In the genomic region with DNA sequence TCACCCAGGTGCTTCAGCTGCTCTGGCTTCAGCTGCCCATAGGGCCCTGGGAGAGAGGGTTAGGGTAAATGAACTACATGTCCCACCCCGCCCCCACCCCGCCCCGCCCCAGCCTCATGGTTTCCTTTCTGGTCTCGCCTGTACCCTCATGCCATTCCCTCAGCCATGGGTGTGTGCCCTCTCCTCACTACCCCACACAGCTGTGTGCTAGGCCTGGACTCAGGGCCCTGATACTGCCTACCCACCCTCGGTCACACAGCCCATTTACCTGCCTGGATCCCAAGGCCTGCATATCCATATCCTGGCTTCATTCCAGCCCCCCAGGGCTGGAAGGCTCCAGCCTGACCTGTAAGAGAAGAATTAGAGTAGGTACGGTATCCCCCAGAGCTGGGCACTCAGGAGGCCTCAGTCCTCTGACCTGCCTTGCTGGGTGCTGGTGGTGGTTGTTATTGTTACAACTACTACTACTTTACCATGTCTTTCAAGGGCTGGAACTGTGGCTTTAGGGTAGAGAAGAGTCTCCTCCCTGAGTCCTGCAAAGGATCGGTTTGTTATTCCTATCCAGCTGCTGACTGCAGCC, we compare ENCODE assay signal across 19 mouse cellular contexts. TPM values are rescaled to one million over a fixed set of nuclear protein-coding genes. Genes with fewer than 3 reads are reported as not detected.
A peak's percentile ranks its signal among the peaks of the same experiment; 100 is the strongest.
DNase-seq lines count a peak whose midpoint lies in the region; ATAC-seq and TF ChIP-seq lines count a peak whose summit lies in the region.
"Had no signal": no experiment of that assay in that cellular context is flagged by ENCODE, and none has a peak within 500 bp of the region (broad histone marks: within the 10 kb centered on the region; RNA-seq: fewer than 3 reads in every experiment).

No protein-coding gene starts in this region.

- no peak for TF ChIP-seq CTCF in lung, adult 2 months (IDR thresholded peaks at IDR 0.05; ENCODE audit: insufficient read depth, low read length)

- H3K4me3 ChIP-seq in forebrain, embryonic 13.5 days = no peak overlapping the region
- no peak overlapping the region for H3K4me3 ChIP-seq in forebrain, embryonic 10.5 days
- H3K4me3 ChIP-seq in intestine, embryonic 15.5 days (replicated peaks) = no peak overlapping the region
- no peak overlapping the region for H3K4me3 ChIP-seq in intestine, embryonic 16.5 days (ENCODE audit: low read length)
- no peak overlapping the region for H3K4me3 ChIP-seq in lung, embryonic 16.5 days (ENCODE audit: low read length)
- no peak overlapping the region for H3K4me3 ChIP-seq in lung, adult 2 months (replicated peaks; ENCODE audit: extremely low read depth, low read depth, low read length)
- H3K4me3 ChIP-seq in neural tube, embryonic 13.5 days = no peak overlapping the region
- H3K4me3 ChIP-seq in neural tube, embryonic 15.5 days (replicated peaks) = no peak overlapping the region
- H3K4me3 ChIP-seq: forebrain, embryonic 12.5 days; heart, embryonic 10.5 days; left cerebral cortex, adult 2 months; liver, embryonic 13.5 days; lung, embryonic 15.5 days had no signal

- H3K4me1 ChIP-seq in forebrain, embryonic 13.5 days = no peaks in the 10 kb centered on the region
- H3K4me1 ChIP-seq in forebrain, embryonic 10.5 days = peaks cover 9% of the 10 kb centered on the region; the same call in 1 of the 2 replicates
- 0 out of 2 replicates have a peak, but pooled peaks cover 2% of the 10 kb centered on the region for H3K4me1 ChIP-seq in intestine, embryonic 15.5 days (replicated peaks)
- no peaks in the 10 kb centered on the region for H3K4me1 ChIP-seq in intestine, embryonic 16.5 days (ENCODE audit: control insufficient read depth, insufficient read depth, low read length)
- H3K4me1 ChIP-seq in lung, embryonic 16.5 days (replicated peaks; ENCODE audit: control insufficient read depth, insufficient read depth, low read length) = no peaks in the 10 kb centered on the region
- H3K4me1 ChIP-seq in lung, adult 2 months (ENCODE audit: control insufficient read depth, insufficient read depth, low read length) = no peaks in the 10 kb centered on the region
- peaks cover 10% of the 10 kb centered on the region; the same call in 1 of the 2 replicates for H3K4me1 ChIP-seq in neural tube, embryonic 13.5 days (replicated peaks)
- H3K4me1 ChIP-seq in neural tube, embryonic 15.5 days = no peaks in the 10 kb centered on the region
- H3K4me1 ChIP-seq: forebrain, embryonic 12.5 days; heart, embryonic 10.5 days; liver, embryonic 13.5 days; lung, embryonic 15.5 days had no signal

- H3K27me3 ChIP-seq in forebrain, embryonic 13.5 days = peaks cover 28% of the 10 kb centered on the region
- peaks cover 40% of the 10 kb centered on the region for H3K27me3 ChIP-seq in forebrain, embryonic 10.5 days (ENCODE audit: poor library complexity, severe bottlenecking)
- H3K27me3 ChIP-seq in intestine, embryonic 15.5 days (replicated peaks) = no peaks in the 10 kb centered on the region
- H3K27me3 ChIP-seq in intestine, embryonic 16.5 days (replicated peaks; ENCODE audit: control insufficient read depth, insufficient read depth, low read length) = 0 out of 2 replicates have a peak, but pooled peaks cover 7% of the 10 kb centered on the region
- H3K27me3 ChIP-seq in lung, embryonic 16.5 days (ENCODE audit: control insufficient read depth, insufficient read depth, low read depth, low read length) = peaks cover 4% of the 10 kb centered on the region
- H3K27me3 ChIP-seq in neural tube, embryonic 13.5 days = peaks cover 33% of the 10 kb centered on the region
- peaks cover 10% of the 10 kb centered on the region for H3K27me3 ChIP-seq in neural tube, embryonic 15.5 days (replicated peaks)
- H3K27me3 ChIP-seq: Patski had no signal

- TF ChIP-seq POLR2A in lung, adult 2 months (IDR thresholded peaks at IDR 0.05; ENCODE audit: borderline replicate concordance, extremely low read depth, low read depth, low read length) = no peak

- no peaks in the 10 kb centered on the region for H3K9me3 ChIP-seq in forebrain, embryonic 13.5 days (replicated peaks)
- H3K9me3 ChIP-seq in forebrain, embryonic 10.5 days = no peaks in the 10 kb centered on the region
- H3K9me3 ChIP-seq in intestine, embryonic 15.5 days = no peaks in the 10 kb centered on the region
- no peaks in the 10 kb centered on the region for H3K9me3 ChIP-seq in intestine, embryonic 16.5 days (ENCODE audit: control insufficient read depth, low read length)
- H3K9me3 ChIP-seq in lung, embryonic 16.5 days (ENCODE audit: control insufficient read depth, low read length) = no peaks in the 10 kb centered on the region
- no peaks in the 10 kb centered on the region for H3K9me3 ChIP-seq in neural tube, embryonic 13.5 days
- no peaks in the 10 kb centered on the region for H3K9me3 ChIP-seq in neural tube, embryonic 15.5 days (replicated peaks)
- H3K9me3 ChIP-seq: forebrain, embryonic 12.5 days; G1E; heart, embryonic 10.5 days; liver, embryonic 13.5 days; lung, embryonic 15.5 days had no signal

- no peak for DNase-seq in forebrain, embryonic 10.5 days (ENCODE audit: extremely low spot score, low spot score)
- DNase-seq in lung, adult 2 months = no peak

- H3K9ac ChIP-seq in forebrain, embryonic 13.5 days = no peak overlapping the region
- no peak overlapping the region for H3K9ac ChIP-seq in intestine, embryonic 15.5 days
- H3K9ac ChIP-seq in intestine, embryonic 16.5 days (ENCODE audit: low read depth, low read length) = no peak overlapping the region
- H3K9ac ChIP-seq in lung, embryonic 16.5 days (ENCODE audit: low read length) = no peak overlapping the region
- no peak overlapping the region for H3K9ac ChIP-seq in neural tube, embryonic 13.5 days
- H3K9ac ChIP-seq in neural tube, embryonic 15.5 days (replicated peaks) = no peak overlapping the region
- H3K9ac ChIP-seq: forebrain, embryonic 12.5 days; liver, embryonic 13.5 days; lung, embryonic 15.5 days had no signal

- H3K36me3 ChIP-seq in forebrain, embryonic 13.5 days (ENCODE audit: poor library complexity, severe bottlenecking) = no peaks in the 10 kb centered on the region
- H3K36me3 ChIP-seq in forebrain, embryonic 10.5 days (replicated peaks) = no peaks in the 10 kb centered on the region
- H3K36me3 ChIP-seq in intestine, embryonic 15.5 days = no peaks in the 10 kb centered on the region
- no peaks in the 10 kb centered on the region for H3K36me3 ChIP-seq in intestine, embryonic 16.5 days (ENCODE audit: control insufficient read depth, insufficient read depth, low read length)
- no peaks in the 10 kb centered on the region for H3K36me3 ChIP-seq in lung, embryonic 16.5 days (ENCODE audit: control insufficient read depth, insufficient read depth, low read length)
- no peaks in the 10 kb centered on the region for H3K36me3 ChIP-seq in neural tube, embryonic 13.5 days
- no peaks in the 10 kb centered on the region for H3K36me3 ChIP-seq in neural tube, embryonic 15.5 days
- H3K36me3 ChIP-seq: forebrain, embryonic 12.5 days; G1E; heart, embryonic 10.5 days; liver, embryonic 13.5 days; lung, embryonic 15.5 days had no signal

- WGBS in forebrain, embryonic 13.5 days = 78% methylated on average over 7 of the region's 7 CpGs
- 74% methylated on average over 7 of the region's 7 CpGs for whole genome bisulfite sequencing in forebrain, embryonic 10.5 days
- 75% methylated on average over 7 of the region's 7 CpGs for WGBS in intestine, embryonic 15.5 days
- 74% methylated on average over 7 of the region's 7 CpGs for WGBS in intestine, embryonic 16.5 days
- whole genome bisulfite sequencing in lung, embryonic 16.5 days = 73% methylated on average over 7 of the region's 7 CpGs
- 80% methylated on average over 5 of the region's 7 CpGs for WGBS in lung, adult 2 months
- WGBS in neural tube, embryonic 13.5 days = 75% methylated on average over 7 of the region's 7 CpGs
- WGBS in neural tube, embryonic 15.5 days = 81% methylated on average over 7 of the region's 7 CpGs

- 0 out of 2 replicates have a peak, but pooled peaks have one; percentile 16 for ATAC-seq in forebrain, embryonic 13.5 days
- ATAC-seq in intestine, embryonic 15.5 days = peak; percentile 29
- ATAC-seq in intestine, embryonic 16.5 days = no peak
- peak; percentile 52; the same call in 1 of the 2 replicates for ATAC-seq in lung, embryonic 16.5 days (ENCODE audit: low read depth)
- ATAC-seq in neural tube, embryonic 13.5 days (ENCODE audit: low read depth) = peak; percentile 42; the same call in 1 of the 2 replicates
- no peak for ATAC-seq in neural tube, embryonic 15.5 days (ENCODE audit: low FRiP score)

- no peak overlapping the region for H3K4me2 ChIP-seq in forebrain, embryonic 13.5 days
- no peak overlapping the region for H3K4me2 ChIP-seq in intestine, embryonic 15.5 days (replicated peaks)
- no peak overlapping the region for H3K4me2 ChIP-seq in intestine, embryonic 16.5 days (ENCODE audit: low read depth, low read length)
- H3K4me2 ChIP-seq in lung, embryonic 16.5 days (ENCODE audit: low read depth, low read length) = no peak overlapping the region
- H3K4me2 ChIP-seq in neural tube, embryonic 13.5 days = no peak overlapping the region
- H3K4me2 ChIP-seq in neural tube, embryonic 15.5 days = no peak overlapping the region
- H3K4me2 ChIP-seq: forebrain, embryonic 12.5 days; liver, embryonic 13.5 days; lung, embryonic 15.5 days had no signal

- no peak overlapping the region for H3K27ac ChIP-seq in forebrain, embryonic 13.5 days
- no peak overlapping the region for H3K27ac ChIP-seq in forebrain, embryonic 10.5 days
- H3K27ac ChIP-seq in intestine, embryonic 15.5 days = no peak overlapping the region
- H3K27ac ChIP-seq in intestine, embryonic 16.5 days (ENCODE audit: low read length) = no peak overlapping the region
- H3K27ac ChIP-seq in lung, embryonic 16.5 days (ENCODE audit: low read length) = no peak overlapping the region
- H3K27ac ChIP-seq in neural tube, embryonic 13.5 days (replicated peaks) = no peak overlapping the region
- no peak overlapping the region for H3K27ac ChIP-seq in neural tube, embryonic 15.5 days (replicated peaks)
- H3K27ac ChIP-seq: forebrain, embryonic 12.5 days; heart, embryonic 10.5 days; left cerebral cortex, adult 2 months; liver, embryonic 13.5 days; lung, embryonic 15.5 days; macrophage had no signal

RNA-seq across cellular contexts. Expression of a gene that starts 17.0 kb away (rescaled TPM):
- polyA plus RNA-seq in forebrain, embryonic 13.5 days (2015; fragmentation: Nextera tagmentation; extraction: Ambion mirVana) = not detected in 2 replicates
- polyA plus RNA-seq in forebrain, embryonic 10.5 days (2016; fragmentation: Nextera tagmentation; extraction: Ambion mirVana) = 0.06 TPM in 1 of 2 replicates, not detected in the other
- polyA plus RNA-seq in intestine, embryonic 15.5 days (2015; fragmentation: Nextera tagmentation; extraction: Ambion mirVana) = 0.14 TPM in 1 of 2 replicates, not detected in the other
- polyA plus RNA-seq in intestine, embryonic 16.5 days (2015; fragmentation: Nextera tagmentation; extraction: Ambion mirVana) = not detected in 2 replicates
- polyA plus RNA-seq in lung, embryonic 16.5 days (2015; fragmentation: Nextera tagmentation; extraction: Ambion mirVana) = 0.14 TPM in 1 of 2 replicates, not detected in the other
- polyA plus RNA-seq in lung, adult 2 months (2012; rRNA removed) = not detected in 2 replicates
- 0.36 and 0.54 TPM in 2 replicates for polyA plus RNA-seq in neural tube, embryonic 13.5 days (2015; fragmentation: Nextera tagmentation; extraction: Ambion mirVana)
- polyA plus RNA-seq in neural tube, embryonic 15.5 days (2015; fragmentation: Nextera tagmentation; extraction: Ambion mirVana) = 0.23 and 0.27 TPM in 2 replicates
- polyA plus RNA-seq: forebrain, embryonic 12.5 days; heart, embryonic 10.5 days; heart, embryonic 16.5 days; intestine, postnatal 0 days; macrophage; Patski had no signal

RNA-seq across cellular contexts. Expression of a gene that starts 20.5 kb away (rescaled TPM):
- 36.7 and 41.0 TPM in 2 replicates for polyA plus RNA-seq in forebrain, embryonic 13.5 days (2015; fragmentation: Nextera tagmentation; extraction: Ambion mirVana)
- polyA plus RNA-seq in forebrain, embryonic 10.5 days (2016; fragmentation: Nextera tagmentation; extraction: Ambion mirVana) = 63.3 and 64.5 TPM in 2 replicates
- polyA plus RNA-seq in intestine, embryonic 15.5 days (2015; fragmentation: Nextera tagmentation; extraction: Ambion mirVana) = 42.3 and 46.0 TPM in 2 replicates
- polyA plus RNA-seq in intestine, embryonic 16.5 days (2015; fragmentation: Nextera tagmentation; extraction: Ambion mirVana) = 36.9 and 44.6 TPM in 2 replicates
- polyA plus RNA-seq in lung, embryonic 16.5 days (2015; fragmentation: Nextera tagmentation; extraction: Ambion mirVana) = 58.2 and 58.8 TPM in 2 replicates
- polyA plus RNA-seq in lung, adult 2 months (2012; rRNA removed) = 21.8 and 25.3 TPM in 2 replicates
- polyA plus RNA-seq in neural tube, embryonic 13.5 days (2015; fragmentation: Nextera tagmentation; extraction: Ambion mirVana) = 13.9 and 16.7 TPM in 2 replicates
- 17.5 and 26.7 TPM in 2 replicates for polyA plus RNA-seq in neural tube, embryonic 15.5 days (2015; fragmentation: Nextera tagmentation; extraction: Ambion mirVana)

RNA-seq across cellular contexts. Expression of a gene that starts 21.8 kb away (rescaled TPM):
- polyA plus RNA-seq in forebrain, embryonic 13.5 days (2015; fragmentation: Nextera tagmentation; extraction: Ambion mirVana) = 2.0 and 3.3 TPM in 2 replicates
- polyA plus RNA-seq in forebrain, embryonic 10.5 days (2016; fragmentation: Nextera tagmentation; extraction: Ambion mirVana) = 7.4 and 10.1 TPM in 2 replicates
- 1.3 and 2.0 TPM in 2 replicates for polyA plus RNA-seq in intestine, embryonic 15.5 days (2015; fragmentation: Nextera tagmentation; extraction: Ambion mirVana)
- polyA plus RNA-seq in intestine, embryonic 16.5 days (2015; fragmentation: Nextera tagmentation; extraction: Ambion mirVana) = 1.8 and 1.9 TPM in 2 replicates
- 2.4 and 2.6 TPM in 2 replicates for polyA plus RNA-seq in lung, embryonic 16.5 days (2015; fragmentation: Nextera tagmentation; extraction: Ambion mirVana)
- 0.07 and 0.08 TPM in 2 replicates for polyA plus RNA-seq in lung, adult 2 months (2012; rRNA removed)
- 1.2 and 1.3 TPM in 2 replicates for polyA plus RNA-seq in neural tube, embryonic 13.5 days (2015; fragmentation: Nextera tagmentation; extraction: Ambion mirVana)
- polyA plus RNA-seq in neural tube, embryonic 15.5 days (2015; fragmentation: Nextera tagmentation; extraction: Ambion mirVana) = 1.1 TPM in 2 replicates
- polyA plus RNA-seq: CD4-positive, CD25-positive, alpha-beta regulatory T cell, adult 4 months; G1E; liver, embryonic 13.5 days; macrophage had no signal

RNA-seq across cellular contexts. Expression of a gene that starts 26.6 kb away (rescaled TPM):
- 0.30 and 0.50 TPM in 2 replicates for polyA plus RNA-seq in forebrain, embryonic 13.5 days (2015; fragmentation: Nextera tagmentation; extraction: Ambion mirVana)
- 28.5 and 32.8 TPM in 2 replicates for polyA plus RNA-seq in forebrain, embryonic 10.5 days (2016; fragmentation: Nextera tagmentation; extraction: Ambion mirVana)
- polyA plus RNA-seq in intestine, embryonic 15.5 days (2015; fragmentation: Nextera tagmentation; extraction: Ambion mirVana) = 42.8 and 46.2 TPM in 2 replicates
- 18.9 and 23.3 TPM in 2 replicates for polyA plus RNA-seq in intestine, embryonic 16.5 days (2015; fragmentation: Nextera tagmentation; extraction: Ambion mirVana)
- 196 and 206 TPM in 2 replicates for polyA plus RNA-seq in lung, embryonic 16.5 days (2015; fragmentation: Nextera tagmentation; extraction: Ambion mirVana)
- 0.57 and 0.86 TPM in 2 replicates for polyA plus RNA-seq in lung, adult 2 months (2012; rRNA removed)
- 0.53 and 1.2 TPM in 2 replicates for polyA plus RNA-seq in neural tube, embryonic 13.5 days (2015; fragmentation: Nextera tagmentation; extraction: Ambion mirVana)
- 0.14 and 8.5 TPM in 2 replicates for polyA plus RNA-seq in neural tube, embryonic 15.5 days (2015; fragmentation: Nextera tagmentation; extraction: Ambion mirVana)
- polyA plus RNA-seq: CD4-positive, CD25-positive, alpha-beta regulatory T cell, adult 4 months; G1E; macrophage; Patski had no signal

RNA-seq across cellular contexts. Expression of a gene that starts 28.3 kb away (rescaled TPM):
- polyA plus RNA-seq in forebrain, embryonic 13.5 days (2015; fragmentation: Nextera tagmentation; extraction: Ambion mirVana) = 3.8 and 5.5 TPM in 2 replicates
- polyA plus RNA-seq in forebrain, embryonic 10.5 days (2016; fragmentation: Nextera tagmentation; extraction: Ambion mirVana) = 3.9 and 4.6 TPM in 2 replicates
- 24.2 and 24.8 TPM in 2 replicates for polyA plus RNA-seq in intestine, embryonic 15.5 days (2015; fragmentation: Nextera tagmentation; extraction: Ambion mirVana)
- 19.3 and 22.8 TPM in 2 replicates for polyA plus RNA-seq in intestine, embryonic 16.5 days (2015; fragmentation: Nextera tagmentation; extraction: Ambion mirVana)
- 22.0 and 23.1 TPM in 2 replicates for polyA plus RNA-seq in lung, embryonic 16.5 days (2015; fragmentation: Nextera tagmentation; extraction: Ambion mirVana)
- polyA plus RNA-seq in lung, adult 2 months (2012; rRNA removed) = 32.4 and 39.7 TPM in 2 replicates
- polyA plus RNA-seq in neural tube, embryonic 13.5 days (2015; fragmentation: Nextera tagmentation; extraction: Ambion mirVana) = 4.7 and 5.4 TPM in 2 replicates
- 9.1 and 9.5 TPM in 2 replicates for polyA plus RNA-seq in neural tube, embryonic 15.5 days (2015; fragmentation: Nextera tagmentation; extraction: Ambion mirVana)

Comparison
In these comparisons a context has a peak if more than half of its experiments do, and no peak if none do; other contexts are left out.
1. ATAC-seq: peak in forebrain, embryonic 13.5 days (single experiment), intestine, embryonic 15.5 days (single experiment), lung, embryonic 16.5 days (single experiment) and neural tube, embryonic 13.5 days (single experiment); none in intestine, embryonic 16.5 days (single experiment) and neural tube, embryonic 15.5 days (single experiment).